Mouse (Mus musculus): Measurements from ENCODE around the gene Olfr1138. TPM values are rescaled to one million over a fixed set of nuclear protein-coding genes. Genes with fewer than 3 reads are reported as not detected.

The Olfr1138 gene
- polyA plus RNA-seq (2015; fragmentation: Nextera tagmentation; extraction: Ambion mirVana), result not detected in 2 replicates

DNA sequence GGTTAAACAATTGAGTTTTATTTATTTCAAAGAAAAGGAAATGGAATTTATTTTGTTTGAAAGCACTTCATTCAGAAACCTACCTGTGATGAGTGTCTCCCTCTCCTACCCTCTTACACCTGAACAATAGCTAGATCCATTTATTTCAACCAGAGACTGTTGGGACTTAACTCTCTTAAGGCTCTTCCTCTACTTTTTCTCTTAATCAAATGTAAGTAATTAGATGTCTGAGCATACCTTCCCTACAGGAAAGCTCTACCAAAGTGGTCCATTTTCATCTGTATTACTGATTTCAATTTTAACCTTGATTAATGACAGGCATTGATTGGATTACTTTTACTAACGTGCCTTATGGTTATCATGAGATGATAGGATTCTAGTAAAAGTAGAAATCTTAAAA is at the start of gene Olfr1138:
TSS of gene Olfr1138 (minus strand) at position 101 of the 400 bp plus-strand sequence.
- TF ChIP-seq CTCF (IDR thresholded peaks at IDR 0.05; ENCODE audit: low read depth) (no peak), EP300 (IDR thresholded peaks at IDR 0.05; ENCODE audit: low read depth) (no peak)
- H3K4me1 ChIP-seq (ENCODE audit: insufficient read depth), result no peaks in the 10 kb centered on the region
- H3K4me3 ChIP-seq (ENCODE audit: low read depth, low read length), result no peak within 1 kb of the TSS
- no peaks in the 10 kb centered on the region for H3K9me3 ChIP-seq (ENCODE audit: low read length)
- DNase-seq, result no peak
- H3K27ac ChIP-seq (ENCODE audit: low read depth), result no peak within 1 kb of the TSS
- H3K36me3 ChIP-seq (replicated peaks; ENCODE audit: insufficient read depth, low read length), result no peaks in the 10 kb centered on the region
- no peak for ATAC-seq
- H3K4me2 ChIP-seq (ENCODE audit: low read depth, low read length), result no peak within 1 kb of the TSS
- 67% methylated on average over 1 of the region's 1 CpGs for WGBS (ENCODE audit: insufficient replicate concordance)
- H3K27me3 ChIP-seq (ENCODE audit: insufficient read depth, low read length), result no peaks in the 10 kb centered on the region
- no peak within 1 kb of the TSS for H3K9ac ChIP-seq (replicated peaks)

DNA sequence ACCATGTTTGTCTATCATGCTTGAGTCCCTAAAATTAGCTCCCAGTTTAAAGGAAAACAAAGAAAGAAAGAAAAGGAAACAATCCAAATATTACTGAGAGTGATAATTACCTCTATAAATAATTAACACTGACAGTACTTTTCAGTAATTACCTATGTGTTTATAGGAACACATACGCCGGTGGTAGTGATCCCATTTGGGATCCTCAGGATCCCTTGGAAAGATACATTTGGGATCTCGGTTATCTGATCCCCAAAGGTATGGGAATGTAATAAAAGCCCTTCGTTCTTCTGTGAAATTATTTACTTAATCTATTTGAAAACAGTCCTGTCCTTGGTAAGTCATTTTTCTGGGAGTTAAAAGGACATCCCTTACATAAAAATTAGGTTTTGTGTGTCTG is 39.4 kb upstream of the Olfr1138 start, which contains the start of gene Olfr152:
TSS of gene Olfr152 (plus strand) at position 301 of the 400 bp plus-strand sequence.
- Histone ChIP-seq H3K4me2 (ENCODE audit: low read depth, low read length) (no peak within 1 kb of the TSS), H3K4me1 (ENCODE audit: insufficient read depth) (no peaks in the 10 kb centered on the region), H3K4me3 (ENCODE audit: low read depth, low read length) (no peak within 1 kb of the TSS), H3K36me3 (replicated peaks; ENCODE audit: insufficient read depth, low read length) (no peaks in the 10 kb centered on the region), H3K27me3 (ENCODE audit: insufficient read depth, low read length) (no peaks in the 10 kb centered on the region), H3K9ac (replicated peaks) (no peak within 1 kb of the TSS), H3K27ac (ENCODE audit: low read depth) (no peak within 1 kb of the TSS), H3K9me3 (ENCODE audit: low read length) (no peaks in the 10 kb centered on the region)
- WGBS (ENCODE audit: insufficient replicate concordance), result 72% methylated on average over 4 of the region's 4 CpGs
- DNase-seq, result no peak
- TF ChIP-seq CTCF (IDR thresholded peaks at IDR 0.05; ENCODE audit: low read depth) (no peak), EP300 (IDR thresholded peaks at IDR 0.05; ENCODE audit: low read depth) (no peak)
- ATAC-seq, result no peak

DNA sequence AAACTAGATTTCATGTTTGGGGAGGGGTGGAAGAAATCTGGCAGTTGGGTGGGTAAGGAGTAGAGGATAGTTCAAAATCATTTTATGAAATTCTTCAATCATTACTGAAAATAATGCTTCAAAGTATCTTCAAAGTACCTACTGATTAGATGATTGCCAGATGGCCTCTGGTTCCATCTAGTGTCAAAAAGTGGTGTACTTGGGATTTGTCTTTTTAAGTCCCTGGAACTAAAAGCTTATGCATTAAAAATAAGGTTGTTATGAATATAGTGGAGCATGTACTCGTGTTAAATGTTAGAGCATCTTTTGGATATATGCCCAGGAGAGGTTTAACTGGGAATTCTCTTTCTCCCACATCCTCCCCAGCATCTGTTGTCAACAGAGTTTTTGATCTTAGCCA is 36.4 kb upstream of the Olfr1138 start:
- Histone ChIP-seq H3K27me3 (ENCODE audit: insufficient read depth, low read length) (no peaks in the 10 kb centered on the region), H3K36me3 (replicated peaks; ENCODE audit: insufficient read depth, low read length) (no peaks in the 10 kb centered on the region), H3K27ac (ENCODE audit: low read depth) (no peak overlapping the region), H3K4me1 (ENCODE audit: insufficient read depth) (no peaks in the 10 kb centered on the region), H3K4me2 (ENCODE audit: low read depth, low read length) (no peak overlapping the region), H3K4me3 (ENCODE audit: low read depth, low read length) (no peak overlapping the region), H3K9me3 (ENCODE audit: low read length) (no peaks in the 10 kb centered on the region), H3K9ac (replicated peaks) (no peak overlapping the region)
- TF ChIP-seq CTCF (IDR thresholded peaks at IDR 0.05; ENCODE audit: low read depth) (no peak), EP300 (IDR thresholded peaks at IDR 0.05; ENCODE audit: low read depth) (no peak)
- 40% methylated on average over 1 of the region's 1 CpGs for WGBS (ENCODE audit: insufficient replicate concordance)
- no peak for ATAC-seq
- no peak for DNase-seq

DNA sequence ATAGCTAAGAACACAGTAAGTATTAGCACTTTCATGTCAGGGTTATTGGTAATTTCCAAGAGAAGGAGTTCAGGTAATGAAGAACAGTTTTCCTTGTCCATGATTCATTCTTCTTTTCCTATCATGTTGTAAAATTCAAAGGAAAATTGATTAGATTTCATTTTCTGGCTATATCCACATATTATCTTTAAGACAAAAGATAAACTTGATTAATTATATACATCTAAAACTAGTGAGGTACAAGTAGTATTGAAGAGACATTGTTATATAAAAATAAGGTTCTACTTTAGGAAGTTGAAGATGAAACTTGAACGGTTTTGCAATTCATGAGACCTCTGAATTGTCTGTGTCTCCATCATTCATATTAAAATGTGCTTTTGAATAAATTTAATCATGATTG is 14.1 kb upstream of the Olfr1138 start, which contains the start of gene Olfr1141:
TSS of gene Olfr1141 (minus strand) at position 101 of the 400 bp plus-strand sequence.
- H3K36me3 ChIP-seq (replicated peaks; ENCODE audit: insufficient read depth, low read length), result no peaks in the 10 kb centered on the region
- 63% methylated on average over 1 of the region's 1 CpGs for WGBS (ENCODE audit: insufficient replicate concordance)
- H3K9me3 ChIP-seq (ENCODE audit: low read length), result no peaks in the 10 kb centered on the region
- no peak within 1 kb of the TSS for H3K4me2 ChIP-seq (ENCODE audit: low read depth, low read length)
- H3K4me1 ChIP-seq (ENCODE audit: insufficient read depth), result no peaks in the 10 kb centered on the region
- H3K9ac ChIP-seq (replicated peaks), result no peak within 1 kb of the TSS
- H3K4me3 ChIP-seq (ENCODE audit: low read depth, low read length), result no peak within 1 kb of the TSS
- DNase-seq (no peak), ATAC-seq (no peak)
- H3K27me3 ChIP-seq (ENCODE audit: insufficient read depth, low read length), result no peaks in the 10 kb centered on the region
- no peak within 1 kb of the TSS for H3K27ac ChIP-seq (ENCODE audit: low read depth)
- no peak for TF ChIP-seq CTCF (IDR thresholded peaks at IDR 0.05; ENCODE audit: low read depth)
- TF ChIP-seq EP300 (IDR thresholded peaks at IDR 0.05; ENCODE audit: low read depth), result no peak

DNA sequence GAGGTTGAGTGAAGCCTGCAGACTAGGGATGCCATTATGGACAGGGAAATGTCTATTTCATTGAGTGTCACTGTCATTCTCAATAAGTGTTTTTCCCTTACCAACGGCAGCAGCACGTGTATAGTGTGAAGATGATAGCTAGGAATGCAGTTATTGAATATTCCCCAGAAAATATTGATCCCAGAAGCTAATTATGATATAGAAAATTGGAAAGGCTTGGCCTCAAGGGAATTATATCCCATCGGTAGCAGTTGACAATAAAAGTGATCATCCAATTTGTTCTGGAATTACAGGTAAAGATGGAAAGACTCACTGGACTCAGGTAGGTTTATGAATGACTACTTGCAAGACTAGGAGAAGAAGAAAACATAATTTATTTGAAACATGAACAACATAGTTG is 3.7 kb upstream of the Olfr1138 start, which contains the start of gene Olfr1140:
TSS of gene Olfr1140 (plus strand) at position 301 of the 400 bp plus-strand sequence.
- WGBS (ENCODE audit: insufficient replicate concordance), result 50% methylated on average over 3 of the region's 3 CpGs
- Histone ChIP-seq H3K27ac (ENCODE audit: low read depth) (no peak within 1 kb of the TSS), H3K9ac (replicated peaks) (no peak within 1 kb of the TSS)

GRCm38 (mm10) chr2:87713079-87713478 is 26.7 kb downstream of the Olfr1138 start, which contains the start of gene Olfr1137:
Gene Olfr1137 (minus strand): TSS chr2:87713179.
- H3K4me3 ChIP-seq (ENCODE audit: low read depth, low read length), result no peak within 1 kb of the TSS
- TF ChIP-seq EP300 (IDR thresholded peaks at IDR 0.05; ENCODE audit: low read depth) (no peak), CTCF (IDR thresholded peaks at IDR 0.05; ENCODE audit: low read depth) (no peak)
- no peak within 1 kb of the TSS for H3K9ac ChIP-seq (replicated peaks)
- no peaks in the 10 kb centered on the region for H3K4me1 ChIP-seq (ENCODE audit: insufficient read depth)
- H3K27me3 ChIP-seq (ENCODE audit: insufficient read depth, low read length), result no peaks in the 10 kb centered on the region
- H3K36me3 ChIP-seq (replicated peaks; ENCODE audit: insufficient read depth, low read length), result no peaks in the 10 kb centered on the region
- no peak for DNase-seq
- no peaks in the 10 kb centered on the region for H3K9me3 ChIP-seq (ENCODE audit: low read length)
- no peak within 1 kb of the TSS for H3K4me2 ChIP-seq (ENCODE audit: low read depth, low read length)
- no peak within 1 kb of the TSS for H3K27ac ChIP-seq (ENCODE audit: low read depth)
- no peak for ATAC-seq

More for the DNA sequence above, 3.7 kb upstream of the Olfr1138 start, which contains the start of gene Olfr1140:
- Histone ChIP-seq H3K27me3 (ENCODE audit: insufficient read depth, low read length) (no peaks in the 10 kb centered on the region), H3K4me3 (ENCODE audit: low read depth, low read length) (no peak within 1 kb of the TSS), H3K4me2 (ENCODE audit: low read depth, low read length) (no peak within 1 kb of the TSS), H3K4me1 (ENCODE audit: insufficient read depth) (no peaks in the 10 kb centered on the region), H3K36me3 (replicated peaks; ENCODE audit: insufficient read depth, low read length) (no peaks in the 10 kb centered on the region), H3K9me3 (ENCODE audit: low read length) (no peaks in the 10 kb centered on the region)
- no peak for TF ChIP-seq CTCF (IDR thresholded peaks at IDR 0.05; ENCODE audit: low read depth)
- TF ChIP-seq EP300 (IDR thresholded peaks at IDR 0.05; ENCODE audit: low read depth), result no peak
- DNase-seq, result no peak
- ATAC-seq, result no peak

DNA sequence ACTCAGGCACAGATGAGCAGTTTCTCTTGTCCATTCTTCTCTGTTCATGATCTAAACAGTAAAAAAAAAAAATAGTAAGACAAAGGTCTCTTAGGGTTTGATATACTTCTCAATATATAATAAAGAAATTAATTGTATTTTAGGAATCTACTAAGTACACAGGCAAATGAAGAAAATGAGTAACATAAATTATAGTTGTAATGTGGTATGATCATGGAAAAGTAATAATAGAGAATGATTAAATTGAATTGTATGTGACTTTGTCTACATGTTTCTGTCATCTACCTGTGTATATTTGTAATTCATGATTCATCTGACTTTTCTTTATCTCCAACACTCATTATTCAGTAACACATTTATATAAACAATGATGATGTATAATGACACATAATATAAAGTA is 45.9 kb downstream of the Olfr1138 start, which contains the start of gene Olfr1136:
TSS of gene Olfr1136 (minus strand) at position 101 of the 400 bp plus-strand sequence.
- ATAC-seq, result no peak
- Histone ChIP-seq H3K4me1 (ENCODE audit: insufficient read depth) (no peaks in the 10 kb centered on the region), H3K4me3 (ENCODE audit: low read depth, low read length) (no peak within 1 kb of the TSS), H3K27me3 (ENCODE audit: insufficient read depth, low read length) (no peaks in the 10 kb centered on the region), H3K9ac (replicated peaks) (no peak within 1 kb of the TSS), H3K27ac (ENCODE audit: low read depth) (no peak within 1 kb of the TSS), H3K4me2 (ENCODE audit: low read depth, low read length) (no peak within 1 kb of the TSS), H3K36me3 (replicated peaks; ENCODE audit: insufficient read depth, low read length) (no peaks in the 10 kb centered on the region), H3K9me3 (ENCODE audit: low read length) (no peaks in the 10 kb centered on the region)
- TF ChIP-seq EP300 (IDR thresholded peaks at IDR 0.05; ENCODE audit: low read depth), result no peak
- TF ChIP-seq CTCF (IDR thresholded peaks at IDR 0.05; ENCODE audit: low read depth), result no peak
- no peak for DNase-seq

Other genes with a start within 250 kb of the Olfr1138 start
- gene Pramel7, start 242.9 kb downstream of the Olfr1138 start, polyA plus RNA-seq (2015; fragmentation: Nextera tagmentation; extraction: Ambion mirVana), result not detected in 2 replicates
- not detected in 2 replicates for gene Pramel6, start 233.4 kb downstream of the Olfr1138 start, polyA plus RNA-seq (2015; fragmentation: Nextera tagmentation; extraction: Ambion mirVana)
- not detected in 2 replicates for gene Olfr153, start 208.2 kb downstream of the Olfr1138 start, polyA plus RNA-seq (2015; fragmentation: Nextera tagmentation; extraction: Ambion mirVana)
- gene Olfr1128, start 194.4 kb downstream of the Olfr1138 start, polyA plus RNA-seq (2015; fragmentation: Nextera tagmentation; extraction: Ambion mirVana), result not detected in 2 replicates
- not detected in 2 replicates for gene Olfr1129, start 166.1 kb downstream of the Olfr1138 start, polyA plus RNA-seq (2015; fragmentation: Nextera tagmentation; extraction: Ambion mirVana)
- gene Olfr1130, start 133.8 kb downstream of the Olfr1138 start, polyA plus RNA-seq (2015; fragmentation: Nextera tagmentation; extraction: Ambion mirVana), result not detected in 2 replicates
- not detected in 2 replicates for gene Olfr1131, start 112.9 kb downstream of the Olfr1138 start, polyA plus RNA-seq (2015; fragmentation: Nextera tagmentation; extraction: Ambion mirVana)
- gene Olfr1132, start 102.4 kb downstream of the Olfr1138 start, polyA plus RNA-seq (2015; fragmentation: Nextera tagmentation; extraction: Ambion mirVana), result not detected in 2 replicates
- gene Olfr1133, start 92.6 kb downstream of the Olfr1138 start, polyA plus RNA-seq (2015; fragmentation: Nextera tagmentation; extraction: Ambion mirVana), result not detected in 2 replicates
- gene Olfr1134, start 81.5 kb downstream of the Olfr1138 start, polyA plus RNA-seq (2015; fragmentation: Nextera tagmentation; extraction: Ambion mirVana), result not detected in 2 replicates
- not detected in 2 replicates for gene Olfr1135, start 66.3 kb downstream of the Olfr1138 start, polyA plus RNA-seq (2015; fragmentation: Nextera tagmentation; extraction: Ambion mirVana)
- not detected in 2 replicates for gene Olfr1136, start 46.0 kb downstream of the Olfr1138 start, polyA plus RNA-seq (2015; fragmentation: Nextera tagmentation; extraction: Ambion mirVana)
- not detected in 2 replicates for gene Olfr1137, start 26.8 kb downstream of the Olfr1138 start, polyA plus RNA-seq (2015; fragmentation: Nextera tagmentation; extraction: Ambion mirVana)
- not detected in 2 replicates for gene Olfr1140, start 3.8 kb upstream of the Olfr1138 start, polyA plus RNA-seq (2015; fragmentation: Nextera tagmentation; extraction: Ambion mirVana)
- gene Olfr1141, start 14.0 kb upstream of the Olfr1138 start, polyA plus RNA-seq (2015; fragmentation: Nextera tagmentation; extraction: Ambion mirVana), result not detected in 2 replicates
- gene Olfr152, start 39.5 kb upstream of the Olfr1138 start, polyA plus RNA-seq (2015; fragmentation: Nextera tagmentation; extraction: Ambion mirVana), result not detected in 2 replicates
- not detected in 2 replicates for gene Olfr1143, start 60.6 kb upstream of the Olfr1138 start, polyA plus RNA-seq (2015; fragmentation: Nextera tagmentation; extraction: Ambion mirVana)
- gene Olfr1145, start 69.8 kb upstream of the Olfr1138 start, polyA plus RNA-seq (2015; fragmentation: Nextera tagmentation; extraction: Ambion mirVana), result not detected in 2 replicates
- not detected in 2 replicates for gene Olfr1148, start 90.6 kb upstream of the Olfr1138 start, polyA plus RNA-seq (2015; fragmentation: Nextera tagmentation; extraction: Ambion mirVana)
- gene Olfr1150-ps1, start 104.0 kb upstream of the Olfr1138 start, polyA plus RNA-seq (2015; fragmentation: Nextera tagmentation; extraction: Ambion mirVana), result not detected in 2 replicates
- gene Olfr1151, start 115.9 kb upstream of the Olfr1138 start, polyA plus RNA-seq (2015; fragmentation: Nextera tagmentation; extraction: Ambion mirVana), result not detected in 2 replicates
- gene Olfr1152, start 126.5 kb upstream of the Olfr1138 start, polyA plus RNA-seq (2015; fragmentation: Nextera tagmentation; extraction: Ambion mirVana), result not detected in 2 replicates
- gene Olfr1153, start 155.0 kb upstream of the Olfr1138 start, polyA plus RNA-seq (2015; fragmentation: Nextera tagmentation; extraction: Ambion mirVana), result not detected in 2 replicates
- not detected in 2 replicates for gene Olfr1154, start 165.2 kb upstream of the Olfr1138 start, polyA plus RNA-seq (2015; fragmentation: Nextera tagmentation; extraction: Ambion mirVana)
- not detected in 2 replicates for gene Olfr1155, start 205.2 kb upstream of the Olfr1138 start, polyA plus RNA-seq (2015; fragmentation: Nextera tagmentation; extraction: Ambion mirVana)
- gene Olfr1156, start 213.1 kb upstream of the Olfr1138 start, polyA plus RNA-seq (2015; fragmentation: Nextera tagmentation; extraction: Ambion mirVana), result not detected in 2 replicates
- gene Olfr1157, start 228.3 kb upstream of the Olfr1138 start, polyA plus RNA-seq (2015; fragmentation: Nextera tagmentation; extraction: Ambion mirVana), result not detected in 2 replicates
- gene Olfr74, start 234.7 kb upstream of the Olfr1138 start, polyA plus RNA-seq (2015; fragmentation: Nextera tagmentation; extraction: Ambion mirVana), result not detected in 2 replicates

Measured in liver, postnatal 0 days (tissue).